Mouse (Mus musculus) spleen, postnatal 14 days (tissue): ENCODE measurements around the gene Ugt1a5.
"Not testable (repeated sequence)": the region's sequence is repeated elsewhere in the genome, so short reads cannot be mapped to it uniquely, and the experiment has no call there.

Experiments
- DNase-seq, 2 experiments: peaks; one replicate each; pipeline ENCODE4 v3.0.0; 2021 to 2022; ENCODE audit warnings: low spot score in 2 of 2

The Ugt1a5 gene

DNA sequence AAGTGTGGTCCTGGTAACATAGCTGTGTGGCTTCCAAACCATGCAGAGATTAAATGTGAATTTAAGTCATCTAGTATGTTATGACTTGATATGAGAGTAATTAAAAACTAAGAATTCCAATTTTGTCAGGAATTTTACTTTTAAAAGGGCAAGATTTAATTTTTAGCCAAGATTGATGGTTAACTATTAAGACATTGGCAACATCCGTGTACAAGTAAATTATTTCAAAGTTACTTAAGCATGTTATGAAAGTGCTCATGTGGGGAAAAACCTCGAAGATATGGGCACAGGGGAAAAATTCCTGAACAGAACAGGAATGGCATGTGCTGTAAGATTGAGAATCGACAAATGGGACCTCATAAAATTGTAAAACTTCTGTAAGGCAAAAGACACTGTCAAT is 31.6 kb downstream of the Ugt1a5 start:
- no peak for DNase-seq

- DNase-seq = no peak
These were observed 34.2 kb downstream of the Ugt1a5 start for GRCm38 (mm10) chr1:88199996-88200395.

GRCm38 (mm10) chr1:88200456-88200855 is 34.6 kb downstream of the Ugt1a5 start, which contains the start of gene Ugt1a2:
Gene Ugt1a2, plus strand, starts transcription at chr1:88200601.
- DNase-seq = no peak

DNA sequence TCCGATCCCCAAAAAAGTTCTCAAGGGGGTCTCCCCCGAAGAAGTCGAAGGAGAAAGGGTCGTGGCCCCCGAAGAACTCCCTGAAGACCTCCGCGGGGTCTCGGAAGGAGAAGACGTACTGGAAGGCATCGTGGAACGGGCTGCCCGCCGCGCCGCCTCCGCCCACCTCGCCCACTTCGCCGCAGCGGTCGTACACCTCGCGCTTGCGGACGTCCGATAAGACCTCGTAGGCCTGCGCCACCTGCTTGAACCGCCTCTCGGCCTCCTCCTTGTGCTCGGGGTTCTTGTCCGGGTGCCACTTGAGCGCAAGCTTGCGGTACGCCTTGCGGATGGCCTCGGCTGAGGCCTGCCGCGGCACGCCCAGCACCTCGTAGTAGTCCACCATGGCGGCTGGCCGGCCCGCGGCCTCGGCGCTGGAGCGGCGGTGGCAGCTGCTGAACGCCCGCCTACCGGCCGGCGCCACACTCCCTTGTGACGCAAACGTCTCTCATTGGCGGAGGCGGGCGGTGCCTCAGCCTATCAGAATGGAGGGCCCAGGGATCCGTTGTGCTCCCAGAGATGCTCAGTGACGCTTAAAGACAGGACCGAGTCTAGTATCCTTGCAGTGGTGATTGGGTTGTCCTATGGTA is 39.6 kb downstream of the Ugt1a5 start, which contains the start of gene Dnajb3:
Gene Dnajb3, minus strand, starts transcription at position 489 of the 629 bp plus-strand sequence.
- peak; percentile 73 for DNase-seq

GRCm38 (mm10) chr1:88206843-88207479 is 41.1 kb downstream of the Ugt1a5 start:
- no peak for DNase-seq

DNA sequence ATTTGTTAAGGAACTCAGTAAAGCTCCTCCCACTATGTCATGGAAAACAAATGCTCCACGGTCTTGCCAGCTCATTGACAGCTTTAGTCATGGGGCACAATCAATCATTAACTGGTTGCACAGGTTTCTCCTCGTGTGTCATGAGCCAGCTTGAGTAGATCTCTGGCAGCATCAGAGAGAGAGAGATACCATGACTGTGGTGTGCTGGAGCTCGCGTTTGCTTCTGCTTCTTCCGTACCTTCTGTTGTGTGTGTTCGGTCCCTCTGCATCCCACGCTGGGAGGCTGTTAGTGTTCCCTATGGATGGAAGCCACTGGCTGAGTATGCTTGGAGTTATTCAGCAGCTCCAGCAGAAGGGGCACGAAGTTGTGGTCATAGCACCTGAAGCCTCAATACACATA is 46.0 kb downstream of the Ugt1a5 start, which contains the start of gene Ugt1a1:
Gene Ugt1a1, plus strand, starts transcription at position 148 of the 400 bp plus-strand sequence.
- no peak for DNase-seq

DNA sequence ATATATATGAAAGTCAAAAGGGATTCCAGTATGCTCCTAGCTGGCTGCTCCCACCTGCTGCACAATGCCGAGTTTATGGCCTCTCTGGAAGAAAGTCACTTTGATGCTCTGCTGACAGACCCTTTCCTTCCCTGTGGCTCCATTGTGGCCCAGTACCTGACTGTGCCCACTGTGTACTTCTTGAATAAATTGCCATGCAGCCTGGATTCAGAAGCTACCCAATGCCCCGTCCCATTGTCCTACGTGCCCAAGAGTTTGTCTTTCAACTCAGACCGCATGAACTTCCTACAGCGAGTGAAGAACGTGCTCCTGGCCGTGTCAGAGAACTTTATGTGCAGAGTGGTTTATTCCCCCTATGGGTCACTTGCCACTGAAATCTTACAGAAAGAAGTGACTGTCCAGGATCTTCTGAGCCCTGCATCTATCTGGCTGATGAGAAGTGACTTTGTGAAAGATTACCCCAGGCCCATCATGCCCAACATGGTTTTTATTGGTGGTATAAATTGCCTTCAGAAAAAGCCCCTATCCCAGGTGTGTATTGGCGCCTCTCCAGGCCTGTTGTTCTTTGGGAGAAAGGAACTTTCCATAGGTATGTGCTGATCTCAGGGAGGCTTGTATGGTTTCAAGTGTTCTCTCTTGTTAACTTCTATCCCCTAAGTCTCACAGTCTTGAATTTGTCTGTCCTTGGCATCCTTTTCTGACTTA is 46.7 kb downstream of the Ugt1a5 start:
- no peak for DNase-seq

- DNase-seq = no peak
These were observed 47.2 kb downstream of the Ugt1a5 start for GRCm38 (mm10) chr1:88213061-88213460.

- no peak for DNase-seq
These were observed 48.1 kb downstream of the Ugt1a5 start for GRCm38 (mm10) chr1:88213766-88214461.

- DNase-seq = no peak
These were observed 48.7 kb downstream of the Ugt1a5 start for GRCm38 (mm10) chr1:88214462-88214952.

DNA sequence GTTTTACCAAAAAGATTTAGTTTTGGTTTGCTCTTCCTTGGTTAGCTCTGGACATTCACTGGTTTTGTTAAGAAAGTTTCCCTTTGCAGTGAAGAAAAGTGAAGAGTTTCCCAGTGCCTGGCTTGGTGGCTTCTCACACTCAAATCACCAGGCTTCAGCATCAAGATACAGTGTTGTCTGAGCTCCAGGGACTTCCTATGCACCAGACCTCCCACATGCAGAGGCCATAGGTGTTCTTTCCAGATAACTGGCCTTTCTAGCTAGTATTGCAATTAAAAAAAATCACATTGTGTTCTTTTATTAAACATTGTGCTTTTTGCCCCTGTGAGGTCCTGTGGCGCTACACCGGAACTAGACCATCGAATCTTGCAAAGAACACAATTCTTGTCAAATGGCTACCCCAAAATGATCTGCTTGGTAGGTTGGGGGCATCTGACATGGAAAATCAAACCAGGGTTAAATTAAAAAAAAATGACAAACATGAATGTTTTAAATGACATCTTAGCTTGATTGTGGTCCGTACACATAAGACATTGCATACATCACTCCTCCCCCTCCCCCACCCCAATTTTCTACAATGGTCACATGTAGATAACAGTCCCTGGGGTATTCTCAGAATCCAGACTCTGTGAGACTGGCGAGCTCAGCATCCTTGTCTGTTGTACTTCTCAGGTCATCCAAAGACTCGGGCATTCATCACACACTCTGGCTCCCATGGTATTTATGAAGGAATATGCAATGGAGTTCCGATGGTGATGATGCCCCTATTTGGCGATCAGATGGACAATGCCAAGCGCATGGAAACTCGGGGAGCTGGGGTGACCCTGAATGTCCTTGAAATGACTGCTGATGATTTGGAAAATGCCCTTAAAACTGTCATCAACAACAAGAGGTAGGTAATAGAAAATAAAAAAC is 49.9 kb downstream of the Ugt1a5 start:
- DNase-seq = no peak

DNA sequence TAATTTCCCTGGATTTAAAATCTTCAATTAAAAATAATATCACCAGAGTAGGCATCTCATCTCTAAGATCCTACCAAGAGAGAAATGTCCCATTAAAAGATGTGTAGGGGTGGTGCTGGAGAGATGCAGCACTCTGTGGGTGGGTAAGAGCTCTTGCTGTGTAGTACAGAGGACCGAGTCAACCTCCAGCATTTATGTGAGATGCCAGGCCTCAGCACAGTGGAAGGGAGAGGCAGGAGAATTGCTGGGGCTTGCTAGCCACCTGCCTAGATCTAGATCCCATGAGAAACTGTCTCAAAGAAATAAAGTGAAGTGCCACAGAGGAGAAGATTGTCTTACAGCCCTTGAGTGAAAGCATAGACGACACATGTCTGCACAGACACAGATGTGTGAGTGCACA is 50.7 kb downstream of the Ugt1a5 start:
- DNase-seq = no peak

DNA sequence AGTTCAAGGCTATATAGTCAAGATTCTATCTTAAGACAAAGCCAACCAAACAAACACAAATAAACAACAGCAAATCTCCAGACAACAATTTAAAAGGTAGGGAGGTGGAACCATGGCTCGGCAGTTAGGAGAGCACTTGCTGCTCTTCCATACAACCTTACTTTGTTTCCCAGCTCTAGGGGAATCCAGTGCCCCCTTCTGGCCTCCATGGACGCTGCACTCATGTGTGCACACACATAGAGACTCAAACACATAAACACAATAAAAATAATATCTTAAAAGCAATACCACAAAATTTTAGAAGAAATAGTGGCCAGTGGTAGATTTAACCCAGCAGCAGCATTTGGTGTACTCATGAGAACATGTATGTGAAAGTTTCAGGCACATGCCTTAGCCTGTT is 51.3 kb downstream of the Ugt1a5 start:
- DNase-seq = no peak

DNA sequence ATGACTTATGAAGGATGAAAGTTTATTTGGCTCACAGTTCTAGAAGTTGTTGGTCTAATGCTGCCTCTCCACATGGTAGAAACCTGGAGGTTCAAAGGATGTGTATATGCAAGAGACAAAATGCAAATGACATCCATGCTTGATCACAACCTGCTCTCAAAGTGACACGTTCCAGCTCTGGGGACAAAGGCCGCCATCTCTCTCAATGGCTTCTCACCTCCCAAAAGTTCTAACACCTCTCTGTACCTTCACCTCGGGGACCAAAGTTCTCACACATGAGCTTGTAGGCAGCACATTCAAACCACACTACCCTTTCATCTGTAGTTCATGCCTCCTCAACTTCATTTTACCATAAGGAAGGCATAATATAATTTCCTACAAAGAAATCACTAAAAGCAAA is 51.8 kb downstream of the Ugt1a5 start:
- no peak for DNase-seq

- no peak for DNase-seq
These were observed 52.2 kb downstream of the Ugt1a5 start for GRCm38 (mm10) chr1:88218051-88218450.

GRCm38 (mm10) chr1:88218591-88218990 is 52.8 kb downstream of the Ugt1a5 start:
- no peak for DNase-seq

DNA sequence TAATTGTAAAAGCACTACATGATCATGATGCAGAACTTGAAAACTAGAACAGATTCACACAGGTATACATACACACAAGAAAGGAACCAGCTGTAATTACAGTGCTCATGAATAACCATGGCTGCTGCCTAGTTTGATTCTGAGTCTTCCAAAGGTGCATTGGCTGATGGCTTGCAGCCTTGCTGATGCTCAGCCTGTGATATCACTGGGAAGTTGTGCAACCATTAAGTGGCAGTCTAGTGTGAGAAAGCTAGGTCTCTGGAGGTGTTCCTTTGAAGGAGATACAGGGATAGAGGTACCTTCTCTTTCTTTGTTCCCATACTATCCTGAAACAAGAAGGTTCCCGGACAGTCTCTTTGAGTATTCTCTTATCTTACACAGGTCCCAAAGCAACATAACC is 53.2 kb downstream of the Ugt1a5 start:
- DNase-seq = no peak

- peak in 1 of 2 experiments; percentile 1 for DNase-seq
These were observed 54.5 kb downstream of the Ugt1a5 start for GRCm38 (mm10) chr1:88220336-88220735.

GRCm38 (mm10) chr1:88222216-88222615 is 56.4 kb downstream of the Ugt1a5 start:
- no peak for DNase-seq

- DNase-seq = not testable (repeated sequence)
These were observed 57.3 kb downstream of the Ugt1a5 start for GRCm38 (mm10) chr1:88223011-88223515.

DNA sequence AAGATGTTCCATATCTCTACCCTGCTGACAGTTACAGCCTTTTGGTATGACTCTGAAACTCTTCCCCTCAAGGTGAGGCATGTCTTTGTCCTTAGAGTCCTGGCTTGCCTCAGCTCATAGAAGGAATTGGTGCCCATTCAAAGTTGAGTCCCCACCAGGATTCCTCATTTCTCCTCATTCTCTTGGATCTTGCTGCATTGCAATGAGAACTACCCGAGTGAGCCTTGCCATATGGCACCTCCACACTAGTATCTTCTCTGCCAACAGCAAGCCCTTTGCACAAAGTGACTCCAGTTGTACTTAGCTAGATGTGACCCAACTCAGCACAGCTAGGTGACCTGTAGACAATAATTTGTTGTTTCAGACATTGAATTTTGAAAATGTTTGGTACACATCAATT is 57.8 kb downstream of the Ugt1a5 start:
- DNase-seq = peak in 1 of 2 experiments; percentile 9
